Mouse (Mus musculus) kidney, embryonic 15.5 days (tissue): Measurements from ENCODE around the gene Rpl32. TPM values are rescaled to one million over a fixed set of nuclear protein-coding genes. Genes with fewer than 3 reads are reported as not detected.

Source experiments
- ATAC-seq: fragments of 200-750 bp; cut with Nextera tagmentation; replicated peaks from 2 replicates; pipeline ENCODE4 v1.8.0; 2017; ENCODE audit warnings: moderate TSS enrichment; ENCODE audit not compliant: low FRiP score
- H3K27ac ChIP-seq: fragments of 300-500 bp; sonication (generic); 2 replicates; pipeline ENCODE4 v1.5.1; 2015; ENCODE audit warnings: mild to moderate bottlenecking, inconsistent platforms
- H3K27me3 ChIP-seq: fragments of 300-500 bp; sonication (generic); 2 replicates; pipeline ENCODE4 v1.6.1; 2015; ENCODE audit warnings: inconsistent platforms
- H3K36me3 ChIP-seq: fragments of 300-500 bp; sonication (generic); 2 replicates; pipeline ENCODE4 v1.6.1; 2015; ENCODE audit warnings: inconsistent platforms
- H3K4me1 ChIP-seq: fragments of 300-500 bp; sonication (generic); 2 replicates; pipeline ENCODE4 v1.6.1; 2015; ENCODE audit warnings: inconsistent platforms
- H3K4me2 ChIP-seq: fragments of 300-500 bp; sonication (generic); 2 replicates; pipeline ENCODE4 v1.6.1; 2015; ENCODE audit warnings: moderate library complexity, mild to moderate bottlenecking, inconsistent platforms
- H3K4me3 ChIP-seq: fragments of 300-500 bp; sonication (generic); replicated peaks from 2 replicates; pipeline ENCODE4 v1.5.1; 2015; ENCODE audit warnings: mild to moderate bottlenecking, inconsistent platforms
- H3K9ac ChIP-seq: fragments of 300-500 bp; sonication (generic); 2 replicates; pipeline ENCODE4 v1.6.1; 2015; ENCODE audit warnings: mild to moderate bottlenecking, inconsistent platforms
- H3K9me3 ChIP-seq: fragments of 300-500 bp; sonication (generic); replicated peaks from 2 replicates; pipeline ENCODE4 v1.6.1; 2016; ENCODE audit warnings: inconsistent platforms
- WGBS: fragments of 180-500 bp; shearing (Covaris S2); methylation state at CpG from one replicate; pipeline ENCODE4 v1.1.7; 2015; ENCODE audit warnings: mixed read lengths; 5-methylcytosine and 5-hydroxymethylcytosine counted together
- polyA plus RNA-seq: library from polyadenylated mRNA; unstranded; fragments of >200 nt; fragmentation: Nextera tagmentation; extraction: Ambion mirVana; gene quantifications from 2 replicates; pipeline ENCODE4 v1.2.1, GENCODE M21; 2015

The Rpl32 gene
- polyA plus RNA-seq, 1 experiment from 2014 or later = 2,232 TPM

DNA sequence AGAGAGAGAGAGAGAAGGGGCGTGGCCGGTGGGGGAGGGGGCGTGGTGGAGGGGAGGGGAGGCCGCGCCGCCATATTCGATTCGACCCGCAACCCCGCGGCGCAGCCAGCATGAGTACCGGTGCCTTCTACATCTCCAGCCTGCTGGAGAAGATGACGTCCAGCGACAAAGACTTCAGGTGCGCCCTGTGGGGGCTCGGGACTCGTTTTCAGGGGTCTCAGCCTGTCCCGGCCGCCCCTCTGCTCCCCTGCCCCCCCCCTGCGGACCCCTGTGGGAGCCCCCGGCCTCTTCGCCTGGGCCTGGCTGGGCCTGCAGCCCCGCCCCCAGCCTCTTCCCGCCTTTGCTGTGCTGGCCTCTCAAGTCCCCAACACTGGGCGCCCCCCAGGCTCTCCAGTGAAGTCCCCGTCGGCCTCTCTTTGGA is 34.0 kb downstream of the Rpl32 start, which contains the start of gene Cand2:
Gene Cand2 (plus strand): TSS at position 38 of the 421 bp plus-strand sequence.
- Histone ChIP-seq H3K9me3 (no peaks in the 10 kb centered on the region), H3K36me3 (peaks cover 14% of the 10 kb centered on the region), H3K4me3 (peak within 1 kb of the TSS; percentile 78), H3K27ac (peak within 1 kb of the TSS; percentile 78), H3K27me3 (no peaks in the 10 kb centered on the region), H3K9ac (peak within 1 kb of the TSS; percentile 80), H3K4me2 (peak within 1 kb of the TSS; percentile 82), H3K4me1 (peaks cover 29% of the 10 kb centered on the region)
- peak; percentile 89 for ATAC-seq
- WGBS = 0% methylated on average over 21 of the region's 28 CpGs

DNA sequence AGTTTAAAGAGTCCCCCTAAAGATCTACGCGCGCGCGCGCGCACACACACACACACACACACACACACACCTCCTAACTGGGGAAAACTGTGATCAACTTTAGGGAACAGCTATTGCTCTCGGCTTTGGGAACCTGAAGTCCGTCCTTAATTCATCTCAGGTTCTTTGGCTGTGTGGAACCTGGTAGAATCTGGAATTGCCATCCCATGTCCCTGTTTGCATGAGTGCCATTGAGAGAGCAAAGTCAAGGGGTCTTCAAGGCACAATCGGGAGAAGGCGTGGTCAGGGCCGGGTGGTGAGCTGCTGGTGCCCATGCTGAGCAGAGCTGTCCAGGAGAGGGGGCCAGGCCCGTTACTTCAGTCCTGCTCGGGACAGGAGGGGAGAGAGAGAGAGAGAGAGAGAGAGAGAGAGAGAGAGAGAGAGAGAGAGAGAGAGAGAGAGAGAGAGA is 34.6 kb downstream of the Rpl32 start:
- WGBS = under 1% methylated on average over 14 of the region's 14 CpGs
- H3K9me3 ChIP-seq = no peaks in the 10 kb centered on the region

GRCm38 (mm10) chr6:115772604-115773003 is 35.9 kb downstream of the Rpl32 start:
- Histone ChIP-seq H3K36me3 (peaks cover 3% of the 10 kb centered on the region; the same call in 1 of the 2 replicates), H3K4me1 (peaks cover 29% of the 10 kb centered on the region), H3K27ac (no peak overlapping the region), H3K9ac (no peak overlapping the region), H3K4me2 (no peak overlapping the region), H3K9me3 (no peaks in the 10 kb centered on the region), H3K27me3 (no peaks in the 10 kb centered on the region), H3K4me3 (no peak overlapping the region)
- WGBS = 56% methylated on average over 1 of the region's 1 CpGs
- no peak for ATAC-seq

More for the DNA sequence above, 34.6 kb downstream of the Rpl32 start:
- H3K27ac ChIP-seq = peak overlapping the region; percentile 75
- peak overlapping the region; percentile 82 for H3K4me2 ChIP-seq
- H3K4me3 ChIP-seq = peak overlapping the region; percentile 78
- peaks cover 11% of the 10 kb centered on the region for H3K36me3 ChIP-seq
- peak overlapping the region; percentile 38; the same call in 1 of the 2 replicates for H3K9ac ChIP-seq
- H3K27me3 ChIP-seq = no peaks in the 10 kb centered on the region
- ATAC-seq = peak; percentile 89
- H3K4me1 ChIP-seq = peaks cover 29% of the 10 kb centered on the region

- 81% methylated on average over 6 of the region's 6 CpGs for WGBS
- ATAC-seq = no peak
- Histone ChIP-seq H3K4me1 (peaks cover 29% of the 10 kb centered on the region), H3K27me3 (no peaks in the 10 kb centered on the region), H3K36me3 (no peaks in the 10 kb centered on the region), H3K9me3 (no peaks in the 10 kb centered on the region), H3K27ac (no peak overlapping the region), H3K4me2 (no peak overlapping the region), H3K9ac (no peak overlapping the region), H3K4me3 (no peak overlapping the region)
Observed at GRCm38 (mm10) chr6:115772201-115772600, 36.3 kb downstream of the Rpl32 start.

- Histone ChIP-seq H3K4me3 (no peak overlapping the region), H3K9me3 (no peaks in the 10 kb centered on the region), H3K4me1 (peaks cover 18% of the 10 kb centered on the region), H3K27ac (no peak overlapping the region), H3K9ac (no peak overlapping the region), H3K36me3 (no peaks in the 10 kb centered on the region), H3K4me2 (no peak overlapping the region), H3K27me3 (no peaks in the 10 kb centered on the region)
- 55% methylated on average over 4 of the region's 4 CpGs for WGBS
- ATAC-seq = no peak
Observed at GRCm38 (mm10) chr6:115770852-115771251, 37.7 kb downstream of the Rpl32 start.

DNA sequence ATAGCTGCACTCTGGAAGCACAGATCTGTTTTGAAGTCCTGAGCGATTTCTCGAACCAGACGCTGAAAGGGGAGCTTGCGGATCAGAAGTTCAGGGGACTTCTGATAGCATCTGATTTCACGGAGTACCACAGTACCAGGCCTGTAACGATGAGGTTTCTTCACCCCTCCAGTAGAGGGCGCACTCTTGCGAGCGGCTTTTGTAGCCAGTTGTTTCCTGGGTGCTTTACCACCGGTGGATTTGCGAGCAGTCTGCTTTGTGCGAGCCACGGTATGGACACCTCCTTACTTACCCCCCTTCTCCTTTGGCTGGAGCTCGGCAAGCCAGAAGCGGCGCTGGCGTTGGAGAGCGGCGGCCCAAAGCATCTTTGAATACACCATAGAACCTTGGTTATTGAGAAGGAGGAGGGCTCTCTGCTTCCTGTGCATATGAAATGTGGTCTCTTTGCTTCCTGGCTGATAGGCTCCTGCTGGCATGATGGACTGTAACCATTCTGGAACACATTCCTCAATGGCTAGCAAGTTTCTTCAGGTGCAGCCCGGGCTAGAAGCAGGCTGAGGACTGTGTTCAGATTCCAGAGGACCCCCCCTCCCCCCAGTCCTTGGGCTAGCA is 38.4 kb downstream of the Rpl32 start:
- no peak overlapping the region for H3K4me3 ChIP-seq
- H3K4me2 ChIP-seq = no peak overlapping the region
- H3K27ac ChIP-seq = no peak overlapping the region
- H3K9ac ChIP-seq = no peak overlapping the region
- H3K9me3 ChIP-seq = no peaks in the 10 kb centered on the region
- H3K4me1 ChIP-seq = peaks cover 12% of the 10 kb centered on the region
- no peaks in the 10 kb centered on the region for H3K27me3 ChIP-seq
- ATAC-seq = no peak
- 82% methylated on average over 20 of the region's 20 CpGs for WGBS
- H3K36me3 ChIP-seq = no peaks in the 10 kb centered on the region

DNA sequence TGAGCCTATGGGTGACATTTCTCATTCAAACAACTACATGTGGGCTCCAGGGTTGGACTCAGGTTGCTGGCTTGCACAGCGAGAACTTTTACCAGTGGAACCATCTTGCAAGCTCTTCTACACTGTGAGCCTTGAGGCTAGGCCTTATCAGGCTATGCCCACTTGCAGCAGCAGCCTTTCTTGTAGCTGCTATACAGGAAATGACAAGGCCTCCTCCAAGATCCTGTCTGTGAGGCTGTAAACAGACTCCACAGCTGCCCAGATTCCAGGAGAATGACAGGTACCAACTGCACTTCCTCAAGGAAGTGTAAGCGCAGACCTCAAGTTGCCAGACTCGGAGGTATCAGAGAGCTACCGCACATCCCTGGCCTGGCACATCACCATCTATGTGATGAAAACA is 40.3 kb downstream of the Rpl32 start:
- ATAC-seq = no peak
- Histone ChIP-seq H3K4me1 (peaks cover 15% of the 10 kb centered on the region), H3K27ac (peak overlapping the region; percentile 70), H3K27me3 (no peaks in the 10 kb centered on the region), H3K4me3 (no peak overlapping the region), H3K9me3 (no peaks in the 10 kb centered on the region), H3K36me3 (no peaks in the 10 kb centered on the region), H3K4me2 (no peak overlapping the region), H3K9ac (no peak overlapping the region)
- WGBS = 62% methylated on average over 4 of the region's 4 CpGs

DNA sequence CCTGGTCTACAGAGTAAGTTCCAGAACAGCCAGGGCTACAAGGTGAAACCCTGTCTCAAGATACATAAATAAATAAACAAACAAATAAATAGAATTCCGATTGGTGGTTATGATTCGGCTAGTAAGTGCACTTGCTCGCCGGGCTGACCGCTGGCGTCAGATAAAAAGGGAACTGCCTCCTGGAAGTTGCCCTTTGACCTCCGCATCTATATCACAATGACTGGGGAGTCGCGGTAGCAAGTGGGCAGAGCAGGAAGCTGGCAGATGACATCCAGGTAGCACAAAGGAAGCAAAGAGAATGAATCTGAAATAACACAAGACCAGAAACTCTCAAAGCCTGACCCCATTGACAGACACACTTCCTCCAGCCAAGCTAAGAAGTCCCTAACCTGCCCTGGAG is 41.2 kb downstream of the Rpl32 start:
- no peak overlapping the region for H3K4me2 ChIP-seq
- 39% methylated on average over 9 of the region's 9 CpGs for WGBS

GRCm38 (mm10) chr6:115764179-115764578 is 44.4 kb downstream of the Rpl32 start:
- peaks cover 36% of the 10 kb centered on the region for H3K4me1 ChIP-seq
- H3K9me3 ChIP-seq = no peaks in the 10 kb centered on the region
- H3K4me3 ChIP-seq = no peak overlapping the region
- peak overlapping the region; percentile 36 for H3K4me2 ChIP-seq
- H3K27me3 ChIP-seq = no peaks in the 10 kb centered on the region
- H3K27ac ChIP-seq = peak overlapping the region; percentile 88
- peak; percentile 94 for ATAC-seq
- 5% methylated on average over 7 of the region's 7 CpGs for WGBS
- H3K36me3 ChIP-seq = no peaks in the 10 kb centered on the region
- H3K9ac ChIP-seq = no peak overlapping the region

More for the DNA sequence above, 41.2 kb downstream of the Rpl32 start:
- Histone ChIP-seq H3K9ac (no peak overlapping the region), H3K36me3 (no peaks in the 10 kb centered on the region), H3K27ac (0 out of 2 replicates have a peak overlapping the region, but pooled peaks have one; percentile 47), H3K4me1 (peaks cover 21% of the 10 kb centered on the region), H3K9me3 (no peaks in the 10 kb centered on the region), H3K4me3 (no peak overlapping the region), H3K27me3 (no peaks in the 10 kb centered on the region)
- no peak for ATAC-seq

DNA sequence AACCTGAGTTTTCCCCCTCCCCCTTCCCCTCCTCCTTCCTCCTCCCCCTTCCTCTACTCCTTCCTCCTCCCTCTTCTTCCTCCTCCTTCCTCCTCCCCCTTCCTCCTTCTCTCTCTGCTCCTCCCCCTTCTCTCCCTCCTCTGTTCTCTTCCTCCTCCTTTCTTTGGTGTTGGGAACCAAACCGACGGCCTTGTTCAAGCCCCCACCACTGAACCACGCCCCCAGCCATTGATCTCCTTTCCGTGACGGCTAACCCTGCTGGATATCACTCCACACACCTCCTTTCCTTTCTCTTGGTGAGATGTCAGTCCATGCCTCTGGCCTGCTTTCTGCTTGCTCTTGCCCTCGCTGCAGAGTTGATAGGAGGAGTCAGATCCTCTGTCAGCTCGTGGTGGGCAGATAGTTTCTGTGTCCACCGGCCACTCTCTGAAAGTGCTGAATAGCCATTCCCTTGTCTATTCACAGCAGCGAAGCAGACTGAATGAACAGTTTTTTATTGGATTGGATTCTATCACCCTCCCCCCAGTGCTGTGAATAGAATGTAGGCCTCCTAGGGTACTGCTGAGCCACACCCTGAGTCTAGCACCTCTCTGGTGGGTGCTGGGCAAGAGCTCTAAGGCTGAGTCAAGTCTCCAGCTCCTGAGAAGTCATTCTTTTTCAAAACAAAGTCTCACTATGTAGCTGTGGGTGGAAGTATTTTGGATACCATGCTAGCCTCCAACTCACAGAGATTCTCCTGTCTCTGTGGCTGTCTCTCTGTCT is 46.4 kb downstream of the Rpl32 start, which contains the start of gene Tmem40:
Gene Tmem40 (minus strand): TSS at position 416 of the 762 bp plus-strand sequence.
- H3K36me3 ChIP-seq = no peaks in the 10 kb centered on the region
- no peaks in the 10 kb centered on the region for H3K27me3 ChIP-seq
- H3K27ac ChIP-seq = peak within 1 kb of the TSS; percentile 85
- ATAC-seq = peak; percentile 30
- H3K9me3 ChIP-seq = no peaks in the 10 kb centered on the region
- peaks cover 40% of the 10 kb centered on the region for H3K4me1 ChIP-seq
- 3% methylated on average over 9 of the region's 9 CpGs for WGBS
- 0 out of 2 replicates have a peak within 1 kb of the TSS, but pooled peaks have one; percentile 1 for H3K4me3 ChIP-seq
- H3K4me2 ChIP-seq = peak within 1 kb of the TSS; percentile 22
- no peak within 1 kb of the TSS for H3K9ac ChIP-seq

- H3K4me2 ChIP-seq = no peak overlapping the region
- no peak overlapping the region for H3K4me3 ChIP-seq
- peak overlapping the region; percentile 85 for H3K27ac ChIP-seq
- no peaks in the 10 kb centered on the region for H3K27me3 ChIP-seq
- WGBS = 55% methylated on average over 4 of the region's 4 CpGs
- no peak for ATAC-seq
- no peaks in the 10 kb centered on the region for H3K36me3 ChIP-seq
- no peak overlapping the region for H3K9ac ChIP-seq
- no peaks in the 10 kb centered on the region for H3K9me3 ChIP-seq
- H3K4me1 ChIP-seq = peaks cover 40% of the 10 kb centered on the region
Observed at GRCm38 (mm10) chr6:115760982-115761381, 47.6 kb downstream of the Rpl32 start.

- Histone ChIP-seq H3K4me2 (no peak overlapping the region), H3K9me3 (no peaks in the 10 kb centered on the region), H3K4me3 (no peak overlapping the region), H3K27me3 (no peaks in the 10 kb centered on the region), H3K36me3 (no peaks in the 10 kb centered on the region), H3K9ac (no peak overlapping the region), H3K4me1 (peaks cover 39% of the 10 kb centered on the region), H3K27ac (no peak overlapping the region)
- WGBS = 92% methylated on average over 4 of the region's 4 CpGs
- ATAC-seq = no peak
Observed at GRCm38 (mm10) chr6:115760137-115760536, 48.4 kb downstream of the Rpl32 start.
